Mouse (Mus musculus): ENCODE results near the gene Lrrc8b. TPM values are rescaled to one million over a fixed set of nuclear protein-coding genes. Genes with fewer than 3 reads are reported as not detected.

Lrrc8b gene
- polyA plus RNA-seq, 2 experiments = 5.8 to 6.6 TPM

DNA sequence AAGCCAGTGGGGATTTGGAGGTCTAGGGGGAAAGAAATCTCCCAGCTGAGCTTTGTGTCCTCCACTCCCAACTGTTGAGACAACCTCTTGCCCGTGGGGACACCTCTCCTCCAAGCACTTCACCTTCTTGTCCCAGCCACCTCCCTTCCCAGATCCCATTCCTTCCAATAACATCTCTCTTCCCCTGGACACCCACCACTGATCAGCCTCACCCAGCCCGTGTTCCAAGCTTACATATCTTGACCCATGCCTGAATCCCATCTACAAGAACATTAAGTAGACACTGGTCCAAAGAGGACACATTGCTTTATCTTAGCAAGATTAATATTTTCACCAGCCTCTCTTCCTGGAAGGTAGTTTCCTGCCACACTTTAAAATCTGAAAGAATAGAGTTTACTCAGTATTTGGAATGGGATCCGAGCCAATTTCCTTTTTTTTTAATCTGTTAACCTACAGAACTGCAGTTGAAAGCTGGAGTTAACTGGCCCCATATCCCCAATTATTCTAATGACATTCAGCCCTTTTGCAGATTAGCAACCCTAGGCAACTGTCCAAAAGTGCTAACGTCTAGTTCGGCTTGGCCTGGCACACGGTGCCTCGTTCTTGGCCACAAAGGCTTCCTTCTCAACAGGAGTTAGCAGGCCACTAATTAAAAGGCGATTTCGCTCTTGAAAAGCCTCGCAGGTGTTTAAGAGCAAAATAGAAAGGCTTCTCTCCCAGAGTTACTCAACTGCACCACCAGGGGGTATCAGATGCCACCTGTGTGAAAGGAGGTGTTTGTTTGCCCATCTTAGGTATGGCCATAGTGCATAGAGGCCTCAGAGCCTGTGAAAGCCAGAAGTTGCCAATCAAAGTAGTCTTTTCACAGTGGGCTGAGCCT lies 77.0 kb downstream of the Lrrc8b start:
- peaks cover 36% of the 10 kb centered on the region for H3K4me1 ChIP-seq (ENCODE audit: control insufficient read depth, insufficient read depth, low read length)
- TF ChIP-seq POLR2A (IDR thresholded peaks at IDR 0.05; ENCODE audit: borderline replicate concordance, extremely low read depth, insufficient read depth, insufficient read length) = no peak
- no peaks in the 10 kb centered on the region for H3K27me3 ChIP-seq (ENCODE audit: control insufficient read depth, insufficient read depth, low read length)
- DNase-seq (ENCODE audit: low spot score) (peak; percentile 85), ATAC-seq (ENCODE audit: low FRiP score, low read depth) (peak; percentile 16; the same call in 1 of the 2 replicates)
- H3K9ac ChIP-seq (ENCODE audit: low read depth, low read length, severe bottlenecking) = no peak overlapping the region
- no peaks in the 10 kb centered on the region for H3K36me3 ChIP-seq (ENCODE audit: control insufficient read depth, insufficient read depth, low read length)
- no peak overlapping the region for H3K4me3 ChIP-seq (replicated peaks; ENCODE audit: low read length)
- H3K27ac ChIP-seq (replicated peaks; ENCODE audit: low read depth, low read length) = no peak overlapping the region
- no peak overlapping the region for H3K4me2 ChIP-seq (replicated peaks; ENCODE audit: low read depth, low read length, severe bottlenecking)
- H3K9me3 ChIP-seq (ENCODE audit: control insufficient read depth, low read length) = no peaks in the 10 kb centered on the region
- 27% methylated on average over 10 of the region's 10 CpGs for WGBS

DNA sequence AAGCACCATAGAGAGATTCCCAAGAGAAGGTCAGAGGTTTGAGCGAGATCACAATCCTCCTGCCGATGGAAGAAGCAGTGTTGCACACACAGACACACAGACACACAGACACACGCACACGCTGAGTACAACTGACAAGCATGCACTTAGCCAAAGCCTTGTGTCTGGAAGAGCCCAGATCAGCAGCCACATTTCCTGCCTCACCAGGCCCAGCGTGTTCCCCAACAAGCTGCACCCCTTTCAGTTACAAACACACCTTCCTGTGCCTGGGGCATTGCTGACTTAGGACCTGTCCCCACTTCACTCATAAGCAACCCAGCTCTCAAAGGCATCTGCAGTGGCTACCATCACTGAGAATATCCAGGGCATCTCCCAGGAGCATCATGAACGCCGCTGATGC lies 77.8 kb downstream of the Lrrc8b start:
- no peaks in the 10 kb centered on the region for H3K9me3 ChIP-seq (ENCODE audit: control insufficient read depth, low read length)
- 83% methylated on average over 7 of the region's 7 CpGs for WGBS

DNA sequence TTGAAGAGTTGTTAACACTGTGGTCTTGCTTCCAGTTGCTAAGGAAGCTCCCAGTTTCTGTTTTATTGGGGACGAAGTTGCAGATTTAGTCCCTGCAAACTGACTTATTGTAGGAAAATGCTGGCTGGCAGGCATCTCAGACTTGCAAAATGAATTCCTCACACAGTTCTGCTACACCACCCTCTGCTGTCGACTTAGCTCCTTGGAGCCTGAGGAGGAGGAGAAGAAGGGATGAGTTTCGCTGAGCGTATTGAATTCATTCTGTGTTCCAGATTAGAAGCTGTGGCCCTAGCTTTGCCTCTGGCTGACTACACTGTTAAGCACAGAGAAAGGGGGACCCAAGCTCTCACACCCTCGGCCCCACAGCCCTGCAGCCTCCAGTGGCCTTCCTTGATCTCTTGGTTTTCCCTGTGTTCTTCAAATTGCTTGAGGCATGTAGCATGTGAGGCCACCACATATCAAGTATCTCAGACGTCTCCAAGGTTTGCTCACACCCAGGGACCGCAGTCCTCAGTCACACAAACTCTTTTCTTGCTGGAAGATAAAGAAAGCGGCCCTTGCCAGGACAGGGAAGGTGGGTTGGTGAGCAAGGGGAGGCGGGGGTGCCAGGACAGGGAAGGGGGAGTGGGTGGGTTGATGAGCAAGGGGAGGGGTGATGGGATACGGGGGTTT lies 78.8 kb downstream of the Lrrc8b start:
- H3K27ac ChIP-seq (replicated peaks; ENCODE audit: low read depth, low read length) = no peak overlapping the region
- 44% methylated on average over 10 of the region's 10 CpGs for WGBS

More for the DNA sequence above, 77.8 kb downstream of the Lrrc8b start:
- Histone ChIP-seq H3K4me3 (replicated peaks; ENCODE audit: low read length) (no peak overlapping the region), H3K9ac (ENCODE audit: low read depth, low read length, severe bottlenecking) (no peak overlapping the region), H3K36me3 (ENCODE audit: control insufficient read depth, insufficient read depth, low read length) (no peaks in the 10 kb centered on the region), H3K27ac (replicated peaks; ENCODE audit: low read depth, low read length) (no peak overlapping the region), H3K4me2 (replicated peaks; ENCODE audit: low read depth, low read length, severe bottlenecking) (no peak overlapping the region), H3K4me1 (ENCODE audit: control insufficient read depth, insufficient read depth, low read length) (peaks cover 39% of the 10 kb centered on the region), H3K27me3 (ENCODE audit: control insufficient read depth, insufficient read depth, low read length) (no peaks in the 10 kb centered on the region)
- no peak for DNase-seq (ENCODE audit: low spot score)
- no peak for TF ChIP-seq POLR2A (IDR thresholded peaks at IDR 0.05; ENCODE audit: borderline replicate concordance, extremely low read depth, insufficient read depth, insufficient read length)
- no peak for ATAC-seq (ENCODE audit: low FRiP score, low read depth)

DNA sequence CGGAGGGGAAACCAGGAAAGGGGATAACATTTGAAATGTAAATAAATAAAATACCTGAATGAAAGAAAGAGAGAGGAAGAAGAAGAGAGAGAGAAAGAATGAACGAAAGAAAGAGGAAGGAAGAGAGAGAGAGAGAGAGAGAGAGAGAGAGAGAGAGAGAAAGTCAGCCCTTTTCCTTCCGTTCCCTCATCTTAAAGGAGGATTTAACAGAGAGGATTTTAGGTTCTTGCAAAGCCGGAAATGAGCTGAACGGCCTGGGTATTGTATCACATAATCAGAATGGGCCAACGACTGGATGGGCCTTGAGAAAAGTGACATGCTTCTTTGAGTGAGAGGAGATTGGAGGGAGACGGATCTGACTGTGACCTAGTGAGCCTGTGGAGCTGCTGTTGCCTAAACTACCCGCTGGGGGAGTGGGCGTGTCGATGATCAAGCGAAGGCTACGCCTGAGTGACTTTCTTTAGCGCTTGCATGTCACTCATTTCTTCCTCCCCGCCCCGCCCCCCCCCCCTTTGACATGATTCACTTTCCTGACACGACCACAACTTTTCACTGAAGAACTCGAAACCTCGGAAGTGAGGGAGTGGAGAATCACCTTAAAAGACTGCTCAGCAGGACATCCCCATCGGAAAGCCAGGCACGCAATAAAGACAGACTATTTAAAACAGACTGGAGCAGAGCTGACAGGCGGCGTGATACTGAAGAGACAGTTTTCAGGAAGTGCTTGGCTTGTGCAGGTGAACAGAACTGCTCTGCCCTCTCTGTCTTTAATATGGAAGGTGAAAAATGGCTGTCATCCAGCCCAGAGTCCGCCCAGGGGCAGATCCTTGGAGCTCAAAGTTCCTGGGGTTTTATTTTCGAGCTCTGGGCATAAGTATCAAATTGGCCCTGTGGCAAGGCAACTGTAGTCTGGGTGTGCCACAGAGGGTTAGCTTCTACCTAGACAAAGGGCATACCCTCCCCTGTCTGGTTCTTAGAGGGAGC lies 79.6 kb downstream of the Lrrc8b start:
- Histone ChIP-seq H3K9ac (ENCODE audit: low read depth, low read length, severe bottlenecking) (peak overlapping the region; percentile 31), H3K9me3 (ENCODE audit: control insufficient read depth, low read length) (no peaks in the 10 kb centered on the region), H3K27ac (replicated peaks; ENCODE audit: low read depth, low read length) (no peak overlapping the region), H3K4me1 (ENCODE audit: control insufficient read depth, insufficient read depth, low read length) (peaks cover 44% of the 10 kb centered on the region), H3K4me3 (replicated peaks; ENCODE audit: low read length) (peak overlapping the region; percentile 19), H3K27me3 (ENCODE audit: control insufficient read depth, insufficient read depth, low read length) (no peaks in the 10 kb centered on the region), H3K4me2 (replicated peaks; ENCODE audit: low read depth, low read length, severe bottlenecking) (peak overlapping the region; percentile 46), H3K36me3 (ENCODE audit: control insufficient read depth, insufficient read depth, low read length) (no peaks in the 10 kb centered on the region)
- DNase-seq (ENCODE audit: low spot score) (peak; percentile 83), ATAC-seq (ENCODE audit: low FRiP score, low read depth) (peak; percentile 74)
- WGBS = 8% methylated on average over 22 of the region's 24 CpGs
- TF ChIP-seq POLR2A (IDR thresholded peaks at IDR 0.05; ENCODE audit: borderline replicate concordance, extremely low read depth, insufficient read depth, insufficient read length) = no peak

More for the DNA sequence above, 78.8 kb downstream of the Lrrc8b start:
- Histone ChIP-seq H3K9me3 (ENCODE audit: control insufficient read depth, low read length) (no peaks in the 10 kb centered on the region), H3K4me2 (replicated peaks; ENCODE audit: low read depth, low read length, severe bottlenecking) (no peak overlapping the region; the same call in 1 of the 2 replicates), H3K27me3 (ENCODE audit: control insufficient read depth, insufficient read depth, low read length) (no peaks in the 10 kb centered on the region), H3K4me1 (ENCODE audit: control insufficient read depth, insufficient read depth, low read length) (peaks cover 44% of the 10 kb centered on the region), H3K4me3 (replicated peaks; ENCODE audit: low read length) (no peak overlapping the region), H3K36me3 (ENCODE audit: control insufficient read depth, insufficient read depth, low read length) (no peaks in the 10 kb centered on the region), H3K9ac (ENCODE audit: low read depth, low read length, severe bottlenecking) (no peak overlapping the region)
- DNase-seq (ENCODE audit: low spot score) (no peak), ATAC-seq (ENCODE audit: low FRiP score, low read depth) (no peak)
- TF ChIP-seq POLR2A (IDR thresholded peaks at IDR 0.05; ENCODE audit: borderline replicate concordance, extremely low read depth, insufficient read depth, insufficient read length) = no peak

Data from limb, embryonic 14.5 days (tissue).